Mouse (Mus musculus): ENCODE measurements around the gene Dip2b. TPM values are rescaled to one million over a fixed set of nuclear protein-coding genes. Genes with fewer than 3 reads are reported as not detected.
A peak's percentile ranks its signal among the peaks of the same experiment; 100 is the strongest.

Dip2b gene
- polyA plus RNA-seq, 1 experiment: 7.1 TPM

DNA sequence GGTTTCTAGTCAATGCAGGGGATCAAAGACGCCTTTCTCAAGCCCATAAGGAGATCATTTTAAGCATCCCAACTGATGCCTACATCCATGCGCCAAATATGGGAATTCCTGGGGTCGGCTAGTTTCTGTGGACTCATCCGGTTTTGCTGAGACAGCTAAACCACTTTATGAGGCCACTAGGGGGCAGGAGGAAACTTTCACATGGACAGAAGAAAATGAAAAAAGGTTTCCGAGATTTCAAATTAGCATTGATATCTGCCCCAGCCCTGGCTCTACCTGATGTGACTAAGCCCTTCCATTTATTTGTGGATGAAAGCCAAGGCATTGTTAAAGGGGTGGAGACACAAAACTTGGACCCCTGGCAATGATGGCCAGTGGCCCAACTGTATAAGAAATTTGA is 15.5 kb upstream of the Dip2b start:
- Histone ChIP-seq H3K4me1 (ENCODE audit: control insufficient read depth, insufficient read depth, low read length) (no peaks in the 10 kb centered on the region; the same call in 1 of the 2 replicates), H3K4me3 (replicated peaks; ENCODE audit: control insufficient read depth, low read depth, low read length) (no peak overlapping the region), H3K27ac (ENCODE audit: control insufficient read depth, insufficient read depth, low read depth, low read length, poor library complexity) (no peak overlapping the region)
- 8% methylated on average over 5 of the region's 5 CpGs for WGBS
- no peak for TF ChIP-seq CTCF (IDR thresholded peaks at IDR 0.05; ENCODE audit: control insufficient read depth, insufficient read depth, low read length)
- TF ChIP-seq POLR2A (IDR thresholded peaks at IDR 0.05; ENCODE audit: borderline replicate concordance, control insufficient read depth, low read depth, low read length): no peak

GRCm38 (mm10) chr15:100025076-100025834 is 13.2 kb upstream of the Dip2b start:
- H3K27ac ChIP-seq (ENCODE audit: control insufficient read depth, insufficient read depth, low read depth, low read length, poor library complexity): no peak overlapping the region
- no peak overlapping the region for H3K4me3 ChIP-seq (replicated peaks; ENCODE audit: control insufficient read depth, low read depth, low read length)
- WGBS: 59% methylated on average over 11 of the region's 11 CpGs
- no peaks in the 10 kb centered on the region; the same call in 1 of the 2 replicates for H3K4me1 ChIP-seq (ENCODE audit: control insufficient read depth, insufficient read depth, low read length)
- TF ChIP-seq POLR2A (IDR thresholded peaks at IDR 0.05; ENCODE audit: borderline replicate concordance, control insufficient read depth, low read depth, low read length) (no peak), CTCF (IDR thresholded peaks at IDR 0.05; ENCODE audit: control insufficient read depth, insufficient read depth, low read length) (no peak)

GRCm38 (mm10) chr15:100028133-100028532 is 10.3 kb upstream of the Dip2b start:
- WGBS: 76% methylated on average over 2 of the region's 2 CpGs
- TF ChIP-seq CTCF (IDR thresholded peaks at IDR 0.05; ENCODE audit: control insufficient read depth, insufficient read depth, low read length) (no peak), POLR2A (IDR thresholded peaks at IDR 0.05; ENCODE audit: borderline replicate concordance, control insufficient read depth, low read depth, low read length) (no peak)
- H3K27ac ChIP-seq (ENCODE audit: control insufficient read depth, insufficient read depth, low read depth, low read length, poor library complexity): no peak overlapping the region
- H3K4me1 ChIP-seq (ENCODE audit: control insufficient read depth, insufficient read depth, low read length): no peaks in the 10 kb centered on the region; the same call in 1 of the 2 replicates
- no peak overlapping the region for H3K4me3 ChIP-seq (replicated peaks; ENCODE audit: control insufficient read depth, low read depth, low read length)

GRCm38 (mm10) chr15:100029497-100029896 is 9.0 kb upstream of the Dip2b start:
- H3K27ac ChIP-seq (ENCODE audit: control insufficient read depth, insufficient read depth, low read depth, low read length, poor library complexity): no peak overlapping the region
- no peak for TF ChIP-seq POLR2A (IDR thresholded peaks at IDR 0.05; ENCODE audit: borderline replicate concordance, control insufficient read depth, low read depth, low read length)
- TF ChIP-seq CTCF (IDR thresholded peaks at IDR 0.05; ENCODE audit: control insufficient read depth, insufficient read depth, low read length): no peak
- 82% methylated on average over 8 of the region's 8 CpGs for WGBS
- H3K4me3 ChIP-seq (replicated peaks; ENCODE audit: control insufficient read depth, low read depth, low read length): no peak overlapping the region
- no peaks in the 10 kb centered on the region; the same call in 1 of the 2 replicates for H3K4me1 ChIP-seq (ENCODE audit: control insufficient read depth, insufficient read depth, low read length)

DNA sequence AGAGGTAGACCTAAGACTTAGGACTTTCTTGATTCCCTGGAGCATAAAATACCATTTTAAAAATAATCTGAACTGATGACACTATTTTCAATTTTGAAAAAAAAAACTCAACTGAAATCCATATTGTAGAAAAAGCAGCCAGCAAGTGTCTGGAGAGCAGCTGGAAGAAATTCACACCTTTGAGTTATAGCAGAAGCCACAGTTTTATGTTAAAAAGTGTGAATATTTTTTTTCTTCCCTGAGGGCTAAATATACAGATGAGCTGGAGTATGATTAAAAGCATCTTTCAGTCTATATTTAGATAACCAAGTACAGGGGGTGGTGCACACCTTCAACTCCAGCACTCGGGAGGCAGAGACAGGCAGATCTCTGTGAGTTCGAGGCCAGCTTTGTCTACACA is 8.6 kb upstream of the Dip2b start:
- WGBS: 86% methylated on average over 2 of the region's 2 CpGs
- no peak overlapping the region for H3K27ac ChIP-seq (ENCODE audit: control insufficient read depth, insufficient read depth, low read depth, low read length, poor library complexity)
- no peak overlapping the region for H3K4me3 ChIP-seq (replicated peaks; ENCODE audit: control insufficient read depth, low read depth, low read length)
- TF ChIP-seq POLR2A (IDR thresholded peaks at IDR 0.05; ENCODE audit: borderline replicate concordance, control insufficient read depth, low read depth, low read length) (no peak), CTCF (IDR thresholded peaks at IDR 0.05; ENCODE audit: control insufficient read depth, insufficient read depth, low read length) (no peak)
- no peaks in the 10 kb centered on the region; the same call in 1 of the 2 replicates for H3K4me1 ChIP-seq (ENCODE audit: control insufficient read depth, insufficient read depth, low read length)

DNA sequence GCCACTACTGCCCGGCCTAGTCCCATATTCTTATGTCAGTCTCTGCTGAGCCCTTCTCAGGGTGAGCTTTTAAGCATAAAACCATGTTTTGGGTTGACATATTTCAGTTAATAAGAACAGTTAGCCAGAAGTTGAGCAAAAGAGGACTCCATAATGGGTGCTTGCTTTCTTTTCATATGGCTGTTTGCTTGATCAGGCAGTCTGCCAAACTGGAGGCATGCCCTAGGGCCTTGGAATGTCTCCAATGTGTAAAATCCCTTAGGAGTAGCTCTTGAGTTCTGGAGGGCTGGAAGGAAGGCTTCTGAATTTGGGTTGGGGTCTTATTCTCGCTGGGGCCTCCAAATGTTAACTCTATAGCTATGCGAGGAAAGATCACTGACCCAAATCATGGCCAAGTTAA is 5.9 kb upstream of the Dip2b start:
- 82% methylated on average over 3 of the region's 3 CpGs for WGBS

DNA sequence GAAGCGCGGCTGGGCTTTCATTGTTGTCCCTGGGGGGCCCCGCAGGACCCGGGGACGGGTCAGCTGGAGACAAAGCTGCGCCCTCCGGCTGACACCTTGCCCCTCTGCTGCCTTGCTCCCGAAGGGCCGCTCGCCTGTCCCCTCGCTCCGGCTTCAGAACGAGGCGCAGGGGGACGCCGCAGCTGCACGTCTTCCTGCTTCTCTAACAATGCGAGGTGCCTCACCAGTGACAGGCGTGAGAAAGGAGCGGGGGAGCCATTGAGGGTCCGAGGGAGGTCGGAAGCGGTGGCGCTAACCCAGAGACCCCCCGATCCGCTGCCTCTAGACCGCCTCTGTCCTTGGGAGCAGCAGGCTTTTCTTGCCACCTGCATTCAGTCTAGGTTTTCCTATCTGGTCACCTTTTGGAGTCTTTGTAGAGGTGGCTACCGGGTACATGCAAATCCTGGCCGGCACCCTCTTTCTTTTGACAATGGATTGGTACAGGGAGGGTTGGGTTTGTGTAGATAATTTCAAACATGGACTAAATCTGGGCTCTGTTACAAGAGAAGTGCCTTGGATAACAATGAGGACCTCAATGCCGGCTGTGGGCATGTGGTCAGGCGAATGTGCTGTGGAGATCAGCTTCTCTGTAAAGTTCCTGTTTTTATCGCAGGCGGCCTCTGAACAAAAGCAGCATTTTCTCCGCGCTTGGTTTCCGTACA is 687 bp downstream of the Dip2b start:
- Histone ChIP-seq H3K27ac (ENCODE audit: control insufficient read depth, insufficient read depth, low read depth, low read length, poor library complexity) (peak overlapping the region; percentile 94), H3K4me3 (replicated peaks; ENCODE audit: control insufficient read depth, low read depth, low read length) (peak overlapping the region; percentile 59), H3K4me1 (ENCODE audit: control insufficient read depth, insufficient read depth, low read length) (peaks cover 8% of the 10 kb centered on the region)
- TF ChIP-seq CTCF (IDR thresholded peaks at IDR 0.05; ENCODE audit: control insufficient read depth, insufficient read depth, low read length) (no peak; the same call in 1 of the 2 replicates), POLR2A (IDR thresholded peaks at IDR 0.05; ENCODE audit: borderline replicate concordance, control insufficient read depth, low read depth, low read length) (0 out of 2 replicates have a peak, but pooled peaks have one; percentile 14)
- under 1% methylated on average over 36 of the region's 36 CpGs for WGBS

More for the DNA sequence above, 5.9 kb upstream of the Dip2b start:
- TF ChIP-seq POLR2A (IDR thresholded peaks at IDR 0.05; ENCODE audit: borderline replicate concordance, control insufficient read depth, low read depth, low read length): no peak
- TF ChIP-seq CTCF (IDR thresholded peaks at IDR 0.05; ENCODE audit: control insufficient read depth, insufficient read depth, low read length): no peak
- Histone ChIP-seq H3K4me3 (replicated peaks; ENCODE audit: control insufficient read depth, low read depth, low read length) (no peak overlapping the region), H3K4me1 (ENCODE audit: control insufficient read depth, insufficient read depth, low read length) (no peaks in the 10 kb centered on the region; the same call in 1 of the 2 replicates), H3K27ac (ENCODE audit: control insufficient read depth, insufficient read depth, low read depth, low read length, poor library complexity) (no peak overlapping the region)

DNA sequence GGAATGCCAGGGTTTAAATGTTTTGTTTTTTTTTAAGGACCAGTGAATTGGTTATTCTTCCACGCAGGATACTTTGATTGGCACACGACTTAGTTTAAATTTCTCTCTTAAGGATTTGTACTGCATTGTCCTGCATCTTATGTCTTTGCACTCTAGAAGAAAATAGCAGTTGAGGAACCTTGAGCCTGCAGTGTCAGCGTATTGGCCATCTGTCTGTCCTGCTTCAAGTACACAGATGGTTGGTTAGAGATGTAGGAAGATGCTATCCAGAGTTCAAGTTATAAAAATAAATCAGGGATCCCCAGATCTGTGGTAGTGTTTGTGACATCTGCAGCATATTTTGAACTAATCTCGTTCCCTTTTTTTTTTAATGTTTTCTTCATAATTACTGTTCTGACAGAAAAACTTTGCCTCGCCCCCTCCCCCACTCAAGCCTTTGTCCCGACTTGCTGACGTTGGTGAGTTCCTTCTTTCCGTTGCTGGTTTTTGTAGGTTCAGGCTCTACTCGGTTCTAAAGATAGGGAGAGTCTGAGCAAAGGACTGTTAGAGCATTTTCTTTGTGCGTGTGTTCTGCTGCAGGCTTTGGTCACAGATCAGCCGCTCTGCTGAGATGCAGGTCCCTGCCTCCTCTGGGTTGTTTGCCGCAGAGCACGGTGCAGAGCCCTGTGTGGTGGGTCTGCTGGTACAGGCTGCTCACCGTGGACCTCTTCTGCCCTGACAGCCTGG is 2.2 kb downstream of the Dip2b start:
- H3K27ac ChIP-seq (ENCODE audit: control insufficient read depth, insufficient read depth, low read depth, low read length, poor library complexity): no peak overlapping the region
- H3K4me1 ChIP-seq (ENCODE audit: control insufficient read depth, insufficient read depth, low read length): peaks cover 8% of the 10 kb centered on the region
- no peak overlapping the region for H3K4me3 ChIP-seq (replicated peaks; ENCODE audit: control insufficient read depth, low read depth, low read length)
- TF ChIP-seq POLR2A (IDR thresholded peaks at IDR 0.05; ENCODE audit: borderline replicate concordance, control insufficient read depth, low read depth, low read length): no peak
- 0 out of 2 replicates have a peak, but pooled peaks have one; percentile 1 for TF ChIP-seq CTCF (IDR thresholded peaks at IDR 0.05; ENCODE audit: control insufficient read depth, insufficient read depth, low read length)
- 27% methylated on average over 14 of the region's 14 CpGs for WGBS
